Mouse (Mus musculus) limb, embryonic 11.5 days (tissue): ENCODE measurements around the gene Parvb. TPM values are rescaled to one million over a fixed set of nuclear protein-coding genes. Genes with fewer than 3 reads are reported as not detected.

Experiments
- ATAC-seq: fragments of 200-750 bp; cut with Nextera tagmentation; 2 replicates; pipeline ENCODE4 v1.8.0; 2017; ENCODE audit warnings: low read depth; ENCODE audit not compliant: insufficient number of reproducible peaks, low FRiP score, low TSS enrichment
- DNase-seq: peaks from one replicate; pipeline ENCODE4 v3.0.0-alpha.2; 2015; ENCODE audit warnings: low spot score
- H3K27ac ChIP-seq: fragments of 300-500 bp; sonication (generic); replicated peaks from 2 replicates; pipeline ENCODE4 v1.5.1; 2014; ENCODE audit warnings: low read depth, mild to moderate bottlenecking, low read length
- H3K27me3 ChIP-seq: fragments of 300-500 bp; sonication (generic); 2 replicates; pipeline ENCODE4 v1.6.1; 2014; ENCODE audit warnings: mild to moderate bottlenecking, low read length, mixed read lengths; ENCODE audit not compliant: control insufficient read depth, insufficient read depth
- H3K36me3 ChIP-seq: fragments of 300-500 bp; sonication (generic); 2 replicates; pipeline ENCODE4 v1.6.1; 2014; ENCODE audit warnings: mild to moderate bottlenecking, low read length, moderate library complexity, mixed read lengths; ENCODE audit not compliant: control insufficient read depth, insufficient read depth
- H3K4me1 ChIP-seq: fragments of 300-500 bp; sonication (generic); 2 replicates; pipeline ENCODE4 v1.6.1; 2014; ENCODE audit warnings: low read length, mixed read lengths; ENCODE audit not compliant: control insufficient read depth, insufficient read depth
- H3K4me2 ChIP-seq: fragments of 300-500 bp; sonication (generic); 2 replicates; pipeline ENCODE4 v1.6.1; 2014; ENCODE audit warnings: low read depth, mild to moderate bottlenecking, moderate library complexity; ENCODE audit not compliant: severe bottlenecking
- H3K4me3 ChIP-seq: fragments of 300-500 bp; sonication (generic); 2 replicates; pipeline ENCODE4 v1.5.1; 2014; ENCODE audit warnings: low read depth, low read length
- H3K9ac ChIP-seq: fragments of 300-500 bp; sonication (generic); 2 replicates; pipeline ENCODE4 v1.6.1; 2014; ENCODE audit warnings: mild to moderate bottlenecking, low read length
- H3K9me3 ChIP-seq: fragments of 300-500 bp; sonication (generic); 2 replicates; pipeline ENCODE4 v1.6.1; 2016; ENCODE audit warnings: low read length; ENCODE audit not compliant: control insufficient read depth
- WGBS: fragments of 180-500 bp; shearing (Covaris S2); extraction: QIAGEN DNeasy Blood & Tissue Kit; methylation state at CpG from one replicate; pipeline ENCODE4 v1.1.7; 2014; 5-methylcytosine and 5-hydroxymethylcytosine counted together
- polyA plus RNA-seq: library from polyadenylated mRNA; unstranded; fragments of >200 nt; fragmentation: Nextera tagmentation; extraction: Ambion mirVana; gene quantifications from 2 replicates; pipeline ENCODE4 v1.2.1, GENCODE M21; 2014

The Parvb gene
- polyA plus RNA-seq, 1 experiment from 2014 or later, result 9.4 TPM

- no peak for DNase-seq
- 88% methylated on average over 8 of the region's 8 CpGs for WGBS
- Histone ChIP-seq H3K4me1 (0 out of 2 replicates have a peak, but pooled peaks cover 3% of the 10 kb centered on the region), H3K4me3 (no peak overlapping the region), H3K27ac (no peak overlapping the region), H3K4me2 (no peak overlapping the region), H3K9me3 (no peaks in the 10 kb centered on the region), H3K36me3 (peaks cover 27% of the 10 kb centered on the region), H3K27me3 (no peaks in the 10 kb centered on the region), H3K9ac (no peak overlapping the region)
- ATAC-seq, result no peak
These were observed 35.2 kb upstream of the Parvb start for GRCm38 (mm10) chr15:84196486-84197165.

GRCm38 (mm10) chr15:84207327-84207726 is 24.5 kb upstream of the Parvb start:
- Histone ChIP-seq H3K27ac (no peak overlapping the region), H3K27me3 (no peaks in the 10 kb centered on the region), H3K9me3 (no peaks in the 10 kb centered on the region), H3K9ac (no peak overlapping the region), H3K4me3 (no peak overlapping the region), H3K4me2 (no peak overlapping the region), H3K36me3 (peaks cover 37% of the 10 kb centered on the region), H3K4me1 (peaks cover under 1% of the 10 kb centered on the region; the same call in 1 of the 2 replicates)
- DNase-seq (no peak), ATAC-seq (no peak)
- WGBS, result 92% methylated on average over 4 of the region's 4 CpGs

- WGBS, result 86% methylated on average over 11 of the region's 11 CpGs
- ATAC-seq (no peak), DNase-seq (no peak)
- peaks cover 25% of the 10 kb centered on the region; the same call in 1 of the 2 replicates for H3K36me3 ChIP-seq
- no peaks in the 10 kb centered on the region for H3K9me3 ChIP-seq
- H3K27me3 ChIP-seq, result no peaks in the 10 kb centered on the region
- H3K4me1 ChIP-seq, result peaks cover 18% of the 10 kb centered on the region
- H3K4me2 ChIP-seq, result no peak overlapping the region
- H3K4me3 ChIP-seq, result no peak overlapping the region
- H3K9ac ChIP-seq, result no peak overlapping the region
- H3K27ac ChIP-seq, result no peak overlapping the region; the same call in 1 of the 2 replicates
These were observed 22.1 kb upstream of the Parvb start for GRCm38 (mm10) chr15:84209517-84210412.

- no peak overlapping the region for H3K4me3 ChIP-seq
- ATAC-seq (no peak), DNase-seq (no peak)
- H3K9me3 ChIP-seq, result no peaks in the 10 kb centered on the region
- H3K27me3 ChIP-seq, result no peaks in the 10 kb centered on the region
- H3K4me1 ChIP-seq, result peaks cover 19% of the 10 kb centered on the region
- H3K4me2 ChIP-seq, result no peak overlapping the region
- 95% methylated on average over 13 of the region's 13 CpGs for WGBS
- H3K36me3 ChIP-seq, result peaks cover 22% of the 10 kb centered on the region; the same call in 1 of the 2 replicates
- H3K9ac ChIP-seq, result no peak overlapping the region
- no peak overlapping the region for H3K27ac ChIP-seq
These were observed 21.4 kb upstream of the Parvb start for GRCm38 (mm10) chr15:84210461-84210860.

- Histone ChIP-seq H3K4me2 (no peak overlapping the region), H3K9me3 (no peaks in the 10 kb centered on the region), H3K36me3 (peaks cover 18% of the 10 kb centered on the region; the same call in 1 of the 2 replicates), H3K9ac (no peak overlapping the region), H3K4me3 (no peak overlapping the region), H3K4me1 (peaks cover 23% of the 10 kb centered on the region), H3K27me3 (no peaks in the 10 kb centered on the region), H3K27ac (no peak overlapping the region)
- ATAC-seq (no peak), DNase-seq (no peak)
- WGBS, result 93% methylated on average over 13 of the region's 13 CpGs
These were observed 20.9 kb upstream of the Parvb start for GRCm38 (mm10) chr15:84210941-84211340.

- ATAC-seq, result no peak
- Histone ChIP-seq H3K9ac (no peak overlapping the region), H3K27me3 (no peaks in the 10 kb centered on the region), H3K27ac (no peak overlapping the region), H3K9me3 (no peaks in the 10 kb centered on the region), H3K36me3 (peaks cover 14% of the 10 kb centered on the region; the same call in 1 of the 2 replicates), H3K4me1 (peaks cover 29% of the 10 kb centered on the region), H3K4me2 (no peak overlapping the region), H3K4me3 (no peak overlapping the region)
- WGBS, result 75% methylated on average over 4 of the region's 4 CpGs
- no peak for DNase-seq
These were observed 20.3 kb upstream of the Parvb start for GRCm38 (mm10) chr15:84211564-84211963.

- Histone ChIP-seq H3K27me3 (no peaks in the 10 kb centered on the region), H3K9ac (no peak overlapping the region), H3K4me2 (no peak overlapping the region), H3K4me1 (peaks cover 35% of the 10 kb centered on the region), H3K36me3 (peaks cover 8% of the 10 kb centered on the region; the same call in 1 of the 2 replicates), H3K27ac (no peak overlapping the region), H3K9me3 (no peaks in the 10 kb centered on the region), H3K4me3 (no peak overlapping the region)
- DNase-seq, result peak; percentile 97
- ATAC-seq, result no peak
- WGBS, result 34% methylated on average over 6 of the region's 6 CpGs
These were observed 19.6 kb upstream of the Parvb start for GRCm38 (mm10) chr15:84212031-84212755.

GRCm38 (mm10) chr15:84212756-84213105 is 19.1 kb upstream of the Parvb start:
- Histone ChIP-seq H3K36me3 (peaks cover 7% of the 10 kb centered on the region; the same call in 1 of the 2 replicates), H3K4me1 (peaks cover 39% of the 10 kb centered on the region), H3K27ac (no peak overlapping the region), H3K27me3 (no peaks in the 10 kb centered on the region), H3K4me3 (no peak overlapping the region), H3K9me3 (no peaks in the 10 kb centered on the region), H3K4me2 (no peak overlapping the region), H3K9ac (no peak overlapping the region)
- WGBS, result 89% methylated on average over 2 of the region's 2 CpGs
- DNase-seq, result no peak
- ATAC-seq, result no peak
